Mouse (Mus musculus) liver (tissue): Measurements from ENCODE around the gene Gm17078.
"Not testable (repeated sequence)": the region's sequence is repeated elsewhere in the genome, so short reads cannot be mapped to it uniquely, and the experiment has no call there.

ENCODE experiments used
- DNase-seq: peaks from one replicate; pipeline ENCODE4 v3.0.0-alpha.2; 2020; ENCODE audit warnings: mixed read lengths

Gene Gm17078

GRCm38 (mm10) chr14:51611210-51611609 lies at the start of gene Gm17078:
Gm17078 (minus strand) TSS chr14:51611310.
- DNase-seq, result no peak

- DNase-seq, result not testable (repeated sequence)
These were observed 24.5 kb upstream of the Gm17078 start, which contains the start of gene Gm4181 for GRCm38 (mm10) chr14:51635566-51635965. Gm4181 (minus strand) TSS chr14:51635666.

GRCm38 (mm10) chr14:51632426-51632825 lies 21.3 kb upstream of the Gm17078 start:
- not testable (repeated sequence) for DNase-seq

GRCm38 (mm10) chr14:51592039-51592438 lies 19.1 kb downstream of the Gm17078 start, which contains the start of gene Gm17174:
Gm17174 (minus strand) TSS chr14:51592139.
- not testable (repeated sequence) for DNase-seq

- DNase-seq, result not testable (repeated sequence)
These were observed 37.1 kb downstream of the Gm17078 start, which contains the start of gene Gm17175 for GRCm38 (mm10) chr14:51573963-51574362. Gm17175 (minus strand) TSS chr14:51574063.
